Mouse (Mus musculus) layer of hippocampus, adult 18-20 months (tissue): Measurements from ENCODE around the gene Cmc2. TPM values are rescaled to one million over a fixed set of nuclear protein-coding genes. Genes with fewer than 3 reads are reported as not detected.

Experiments used
- DNase-seq, 2 experiments: peaks; one replicate each; pipeline ENCODE4 v3.0.0; 2022; ENCODE audit warnings: low spot score in 2 of 2
- long read RNA-seq: library from polyadenylated mRNA; stranded (forward); transcript quantifications from one replicate; pipeline ENCODE4 v2.0.0, GENCODE M21; 2021
- total RNA-seq, 2 experiments: library from RNA; stranded (reverse); gene quantifications; 2 replicates each; pipeline ENCODE4 v1.2.3; 2021

Cmc2 gene
- 10 to 100 TPM; 11.6 to 14.7 TPM for total RNA-seq
- long read RNA-seq, transcript Cmc2-205 (4 exons, 1,459 nt): major isoform, 5 of 8 reads
- long read RNA-seq, partial matches to known transcripts: 0 of 8 reads
- long read RNA-seq, other reads (novel, unspliced or antisense): 1 of 8 reads

DNA sequence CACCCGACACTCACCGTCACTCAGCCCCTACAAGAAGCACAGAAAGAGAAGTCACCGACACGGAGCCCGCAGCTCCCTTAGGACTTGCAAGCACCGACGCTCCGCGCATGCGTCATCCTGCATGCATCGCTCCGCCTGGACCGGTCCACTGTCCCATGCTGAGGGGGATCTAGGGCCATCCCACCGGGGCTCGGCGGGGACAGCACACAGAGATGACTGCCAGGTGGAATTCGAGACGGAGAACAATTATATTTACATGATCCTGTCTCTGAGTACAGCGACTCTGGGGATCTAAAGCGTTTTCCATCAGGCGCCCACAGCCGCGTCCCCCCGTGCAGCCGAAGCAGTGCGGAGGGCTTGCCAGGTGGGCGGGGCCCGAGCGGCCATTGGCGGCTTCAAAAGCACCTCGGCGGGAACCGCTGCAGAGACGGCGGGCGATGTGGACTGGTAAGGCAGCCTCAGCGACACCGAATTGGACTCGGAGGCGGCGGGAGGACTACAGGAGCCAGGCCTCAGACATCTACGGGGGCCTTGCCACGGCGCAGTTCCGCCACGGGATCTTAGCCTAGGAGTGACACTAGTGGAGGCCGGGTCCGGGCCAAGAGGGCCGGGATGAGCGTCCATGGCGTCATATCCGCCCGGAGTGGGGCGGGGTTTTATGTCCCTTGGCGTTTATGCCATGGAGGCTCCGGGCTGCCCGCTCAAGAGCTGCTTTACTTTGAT lies at the start of gene Cmc2, which contains the start of gene Cenpn:
Cmc2 (minus strand) TSS at position 119 of the 723 bp plus-strand sequence.
Cenpn (plus strand) TSS at position 394 of the 723 bp plus-strand sequence.
- peak; percentile 87 to 93 for DNase-seq

DNA sequence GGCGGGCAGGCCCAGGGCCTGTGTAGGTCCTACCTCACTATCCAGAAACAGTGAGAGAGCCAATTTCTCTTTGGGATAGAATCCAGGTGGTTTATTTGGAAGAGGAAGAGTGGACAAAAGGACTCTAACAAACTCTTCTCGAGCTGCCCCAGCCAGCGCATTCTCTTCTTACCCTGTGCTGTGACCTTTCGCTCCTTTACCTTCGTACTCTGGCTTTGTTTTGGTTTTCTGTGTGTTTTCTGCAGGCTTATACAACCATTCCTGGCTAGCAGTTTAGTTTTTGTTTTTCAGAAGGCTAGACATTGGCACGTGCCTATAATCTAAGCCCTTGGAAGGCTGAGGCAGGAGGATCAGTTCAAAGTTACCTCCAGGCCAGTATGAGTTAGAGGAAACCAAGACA lies 48.3 kb upstream of the Cmc2 start:
- DNase-seq: no peak

DNA sequence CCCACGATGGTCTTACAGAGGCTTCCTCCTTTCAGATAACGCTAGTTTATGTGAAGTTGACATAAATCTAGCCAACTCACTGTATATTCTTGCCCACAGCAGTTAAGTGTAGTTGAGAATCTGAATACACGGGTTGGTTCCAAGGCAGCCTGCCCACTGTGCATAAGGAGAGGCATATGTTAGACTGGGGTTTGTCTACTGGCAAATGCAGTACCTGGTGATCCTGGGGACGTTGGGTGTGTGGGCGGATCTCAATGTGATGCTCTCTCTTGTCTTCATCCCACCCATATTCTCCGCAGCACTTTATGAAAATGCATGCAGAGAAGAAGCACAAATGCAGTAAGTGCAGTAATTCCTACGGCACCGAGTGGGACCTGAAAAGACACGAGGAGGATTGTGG lies 33.2 kb upstream of the Cmc2 start:
- peak; percentile 74 to 93 for DNase-seq

DNA sequence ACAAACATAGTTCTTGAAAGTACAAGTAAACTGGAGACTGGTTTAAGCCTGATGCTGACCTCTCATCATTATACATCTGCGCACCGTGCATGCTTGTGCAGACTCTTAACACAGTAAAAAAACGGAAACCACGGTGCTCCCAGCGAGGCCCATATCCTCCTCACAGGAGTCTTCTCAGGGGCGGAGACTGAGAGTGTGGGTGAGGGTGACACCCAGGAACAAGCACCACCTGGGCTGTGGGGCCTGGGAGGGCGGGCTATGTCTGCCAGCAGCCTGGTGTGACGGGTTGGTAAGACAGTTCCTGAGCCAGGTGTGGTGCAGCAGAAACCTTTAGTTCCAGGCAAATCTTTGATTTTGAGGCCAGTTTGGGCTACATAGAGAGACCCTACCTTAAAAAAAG lies 31.2 kb upstream of the Cmc2 start:
- no peak for DNase-seq

DNA sequence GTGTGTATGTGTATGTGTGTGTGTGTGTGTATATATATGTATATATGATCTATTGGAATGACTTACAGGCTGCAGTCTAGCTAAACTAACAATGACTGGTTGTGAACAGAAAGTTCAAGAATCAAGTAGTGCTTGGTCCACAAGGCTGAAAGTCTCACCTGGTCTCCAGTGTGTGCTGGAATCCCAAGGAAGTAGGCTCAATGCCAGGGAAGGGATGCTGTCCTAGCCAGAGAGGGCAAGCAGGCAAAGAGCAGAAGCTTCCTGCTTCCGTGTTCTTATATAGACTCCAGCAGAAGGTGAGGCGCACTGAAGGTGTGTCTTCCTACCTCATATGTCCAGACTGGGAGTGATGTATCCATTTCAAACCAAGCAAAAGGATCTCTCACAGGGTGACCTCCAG lies 30.5 kb upstream of the Cmc2 start:
- DNase-seq: no peak

DNA sequence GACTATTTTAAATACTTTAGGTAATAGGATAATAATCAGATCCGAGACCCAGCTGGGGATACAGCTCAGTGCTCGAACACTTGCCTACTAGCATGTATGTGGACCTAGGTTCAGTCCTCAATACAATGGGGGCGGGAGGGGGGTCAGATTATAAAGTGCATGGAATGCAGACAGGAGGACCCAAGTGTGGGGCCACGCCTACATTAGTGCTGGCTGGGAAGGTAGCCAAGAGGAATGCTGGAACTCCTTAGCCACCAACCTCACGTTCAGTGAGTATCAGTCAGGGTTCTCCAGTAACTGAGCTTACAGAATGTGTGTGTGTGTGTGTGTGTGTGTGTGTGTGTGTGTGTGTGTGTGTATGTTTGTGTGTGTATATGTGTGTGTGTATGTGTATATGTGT lies 30.1 kb upstream of the Cmc2 start:
- DNase-seq: no peak

DNA sequence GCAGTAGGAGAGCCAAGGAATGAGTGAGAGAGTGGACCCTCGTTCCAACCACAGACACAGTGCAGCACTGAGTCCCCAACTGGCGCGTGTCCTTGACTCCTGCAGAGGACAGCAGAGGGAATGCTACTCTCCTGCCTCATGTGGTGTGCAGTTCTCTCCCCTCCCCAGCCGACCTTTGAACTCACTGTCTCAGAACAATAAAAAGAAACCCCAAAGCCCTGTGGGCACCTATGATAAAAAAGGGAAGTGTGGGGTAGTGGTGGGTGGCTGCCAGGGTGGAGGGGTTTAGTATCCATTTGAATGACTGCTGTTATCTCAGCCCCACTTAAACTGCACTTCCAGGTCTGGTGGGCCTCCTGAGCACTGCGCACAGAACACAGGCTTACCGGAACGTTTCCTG lies 26.3 kb upstream of the Cmc2 start:
- DNase-seq: no peak

DNA sequence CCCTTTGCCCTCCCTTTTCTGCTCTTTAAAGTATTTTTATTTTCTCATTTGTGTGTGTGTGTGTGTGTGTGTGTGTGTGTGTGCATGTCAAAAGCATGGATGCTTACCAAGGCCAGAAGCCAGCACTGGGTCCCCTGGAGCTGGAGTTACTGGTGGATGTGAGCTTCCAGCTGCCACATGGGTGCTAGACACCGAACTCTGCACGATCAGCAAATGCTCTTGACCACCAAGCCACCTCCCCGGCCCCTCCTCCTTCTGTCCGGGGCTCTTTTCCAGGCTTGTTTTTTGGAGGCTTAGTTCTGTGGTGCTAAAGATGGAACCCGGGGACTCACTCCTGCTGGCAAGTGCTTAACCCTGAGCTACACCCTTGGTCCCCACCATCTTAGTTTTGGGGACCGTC lies 25.6 kb upstream of the Cmc2 start:
- DNase-seq: no peak

DNA sequence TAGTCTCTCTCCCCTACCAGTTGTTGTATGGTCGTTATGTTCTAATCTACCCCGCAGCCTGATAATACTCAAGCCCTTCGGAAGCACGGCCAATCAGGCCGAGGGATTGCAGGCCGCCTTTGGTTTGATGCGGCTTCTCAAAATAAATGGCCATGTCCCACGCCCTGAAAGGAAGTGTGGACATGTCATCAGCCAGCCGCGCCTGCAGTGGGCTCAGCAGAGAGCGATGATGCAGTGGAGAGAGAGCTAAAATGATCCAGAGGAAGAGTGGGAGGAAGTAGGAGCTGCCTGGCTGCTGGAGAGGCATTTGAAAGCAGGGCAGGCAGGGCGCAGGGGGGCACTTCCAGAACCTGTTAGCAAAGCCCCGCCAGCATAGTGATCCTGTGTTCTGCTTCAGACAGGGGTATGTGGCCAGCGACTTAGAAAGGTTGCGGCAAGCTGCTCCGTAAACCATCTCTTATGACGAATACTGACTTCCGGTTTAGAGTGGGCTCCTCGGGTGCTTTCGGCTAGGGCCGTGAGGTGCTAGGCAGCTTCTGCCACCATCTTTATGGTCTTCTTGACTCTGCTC lies 25.1 kb upstream of the Cmc2 start:
- peak; percentile 33 to 57 for DNase-seq

DNA sequence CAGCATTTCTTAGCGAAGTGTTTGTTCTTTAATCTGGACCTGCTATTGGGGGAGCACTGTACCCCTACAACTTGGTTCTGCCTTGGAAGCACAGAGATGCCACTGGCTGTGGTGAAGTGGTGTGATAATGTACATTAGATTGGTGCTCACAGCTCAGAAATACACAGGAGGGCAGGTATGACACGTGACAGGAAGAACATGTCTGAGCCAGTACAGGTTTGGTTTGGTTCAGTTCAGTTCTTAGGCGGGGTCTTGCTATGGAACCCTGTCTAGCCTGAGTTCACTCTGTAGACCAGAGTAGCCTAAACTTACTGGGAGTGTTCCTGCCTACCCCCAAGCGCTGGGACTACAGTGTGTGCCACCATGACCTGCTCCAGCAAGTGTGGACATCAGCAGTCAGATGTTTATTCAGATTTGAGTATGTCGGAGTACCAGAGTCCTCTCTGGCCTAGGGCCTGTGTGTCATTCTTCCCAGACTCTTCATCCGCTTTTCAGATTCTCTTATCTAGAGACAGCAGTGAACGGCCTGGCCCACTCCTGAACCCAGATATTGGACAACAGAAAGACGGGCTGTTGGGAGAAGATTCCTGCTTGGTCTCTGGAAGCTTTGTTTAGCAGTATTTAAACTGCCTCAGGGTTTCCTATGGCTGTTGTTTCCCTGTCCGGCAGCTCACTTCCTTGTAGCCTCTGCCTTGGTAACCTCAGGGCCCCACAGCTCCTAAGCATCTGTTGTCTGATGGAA lies 24.1 kb upstream of the Cmc2 start:
- DNase-seq: no peak

DNA sequence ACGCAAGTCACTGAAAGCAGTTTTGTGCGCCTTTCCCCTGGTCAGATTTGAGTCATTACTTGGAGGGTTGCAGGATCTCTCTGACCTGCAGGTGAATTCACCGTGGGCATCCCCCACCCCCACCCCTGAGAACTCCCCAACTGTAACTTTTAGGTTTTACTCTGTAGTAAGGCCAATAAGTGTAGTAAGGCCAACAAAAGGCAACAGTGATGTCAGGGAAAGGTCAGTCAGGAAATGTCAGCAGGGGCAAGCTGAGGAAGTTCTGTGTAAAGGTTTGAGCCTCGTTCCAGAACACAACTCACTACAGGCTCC lies 23.1 kb upstream of the Cmc2 start:
- no peak for DNase-seq

DNA sequence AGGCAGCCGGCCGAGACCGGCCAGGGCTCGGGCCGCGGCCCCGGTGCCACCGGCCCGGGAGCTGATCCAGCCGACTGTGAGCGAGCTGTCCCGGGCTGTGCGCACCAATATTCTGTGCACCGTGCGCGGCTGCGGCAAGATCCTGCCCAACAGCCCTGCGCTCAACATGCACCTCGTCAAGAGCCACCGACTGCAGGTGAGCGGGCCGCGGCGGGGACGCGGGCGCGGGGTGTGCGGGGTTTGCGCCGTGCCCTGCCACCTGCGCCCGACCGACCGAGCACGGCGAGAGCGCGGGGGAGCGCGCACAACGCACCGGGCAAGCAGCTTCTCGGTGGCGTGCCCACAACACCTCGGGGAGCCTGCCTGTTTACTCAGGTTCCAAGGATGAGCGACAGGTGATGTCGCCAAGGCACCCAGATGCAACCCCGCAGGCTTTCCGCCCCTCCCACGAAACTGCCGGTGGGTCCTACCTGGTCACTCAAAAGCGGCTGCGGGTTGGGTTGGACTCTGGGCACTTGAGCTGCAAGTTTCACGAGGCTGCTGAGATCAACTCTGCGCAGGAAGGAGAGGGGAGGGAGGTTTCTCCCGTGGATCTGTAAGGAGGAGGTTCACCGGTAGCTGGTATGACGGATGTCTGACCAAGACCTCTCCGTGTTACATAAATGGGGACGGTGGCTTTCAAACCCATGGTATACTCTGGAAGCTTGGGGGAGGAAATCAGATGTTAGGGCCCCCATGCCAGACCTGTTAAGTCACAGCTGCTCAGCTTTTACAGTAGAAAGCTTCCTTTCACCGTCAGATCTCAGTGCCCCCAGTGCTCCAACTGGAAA lies 22.5 kb upstream of the Cmc2 start:
- peak; percentile 15 to 24 for DNase-seq

DNA sequence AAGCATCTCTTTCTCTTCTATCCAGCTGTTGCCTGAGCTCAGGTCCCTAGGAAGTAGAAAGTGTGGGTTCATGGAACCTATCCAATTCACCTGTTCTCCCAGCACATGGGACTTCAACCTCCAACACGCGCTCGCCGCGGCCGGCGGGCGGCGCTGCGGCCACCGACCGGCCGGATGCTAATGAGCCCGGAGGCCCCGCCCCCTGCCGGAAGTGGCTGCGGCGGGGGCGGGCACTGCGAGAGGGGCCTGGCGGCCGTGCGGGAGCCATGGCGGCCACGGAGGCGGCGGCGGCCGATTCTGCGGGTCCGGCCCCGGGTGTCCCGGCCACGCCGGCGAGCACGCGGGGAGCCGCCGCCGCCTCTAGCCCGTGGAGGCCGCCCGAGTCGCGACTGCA lies 21.9 kb upstream of the Cmc2 start, which contains the start of gene Atmin:
Atmin (plus strand) TSS at position 233 of the 394 bp plus-strand sequence.
- DNase-seq: peak; percentile 57 to 85

DNA sequence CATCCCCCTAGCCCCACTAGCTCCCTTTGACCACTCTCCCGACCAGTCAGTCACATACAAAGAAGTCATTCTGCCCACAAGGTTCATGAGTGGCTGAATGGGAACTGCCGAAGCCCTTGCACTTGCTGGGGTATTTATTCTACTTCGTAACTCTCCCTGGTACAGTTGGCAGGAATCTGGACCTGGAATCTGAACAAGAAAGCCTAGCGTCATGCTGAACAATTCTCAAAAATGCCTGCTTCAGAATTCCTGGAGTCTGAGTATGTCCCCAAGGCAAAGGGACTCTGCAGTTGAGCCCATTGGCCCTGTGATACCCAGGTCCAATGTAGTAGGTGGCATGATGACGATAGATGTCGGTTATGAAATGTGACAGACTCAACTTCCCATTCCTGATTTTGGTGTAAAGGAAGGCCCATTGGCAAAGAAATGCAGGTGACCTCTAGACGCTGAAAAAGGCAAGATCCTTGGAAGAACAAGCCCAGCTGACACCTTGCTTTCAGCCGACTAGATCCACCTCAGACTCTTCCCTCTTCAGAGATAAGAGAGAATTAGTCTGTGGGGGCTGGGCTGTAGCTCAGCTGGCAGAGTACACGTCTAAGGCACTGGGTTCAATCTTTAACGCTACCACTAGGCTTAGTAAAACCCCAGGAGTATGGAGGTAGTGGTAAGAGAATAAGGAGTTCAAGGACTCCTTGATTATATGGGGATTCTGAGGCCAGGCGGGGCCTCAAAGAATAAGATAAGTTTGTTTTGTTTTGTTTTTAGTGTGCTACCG lies 21.2 kb upstream of the Cmc2 start:
- DNase-seq: no peak

DNA sequence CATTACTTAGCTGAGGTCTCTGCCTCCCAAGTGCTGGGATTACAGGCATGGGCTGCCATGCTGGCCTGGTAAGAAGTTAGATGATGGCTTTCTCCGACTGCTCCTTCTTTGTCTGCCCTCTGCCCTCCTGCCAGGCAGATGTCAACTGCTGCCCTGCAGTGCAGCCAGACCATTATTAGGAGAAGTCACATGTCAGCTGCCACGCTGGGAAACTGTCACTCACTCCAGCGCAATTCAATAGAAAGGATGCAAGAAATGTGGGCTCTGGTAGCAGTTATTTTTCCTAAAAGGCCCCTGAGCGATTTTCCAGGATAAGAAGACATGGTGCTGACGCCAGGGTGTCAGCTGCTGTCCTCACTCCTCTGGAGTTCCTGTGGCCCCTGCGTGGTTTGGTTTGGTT lies 14.3 kb upstream of the Cmc2 start:
- no peak for DNase-seq

DNA sequence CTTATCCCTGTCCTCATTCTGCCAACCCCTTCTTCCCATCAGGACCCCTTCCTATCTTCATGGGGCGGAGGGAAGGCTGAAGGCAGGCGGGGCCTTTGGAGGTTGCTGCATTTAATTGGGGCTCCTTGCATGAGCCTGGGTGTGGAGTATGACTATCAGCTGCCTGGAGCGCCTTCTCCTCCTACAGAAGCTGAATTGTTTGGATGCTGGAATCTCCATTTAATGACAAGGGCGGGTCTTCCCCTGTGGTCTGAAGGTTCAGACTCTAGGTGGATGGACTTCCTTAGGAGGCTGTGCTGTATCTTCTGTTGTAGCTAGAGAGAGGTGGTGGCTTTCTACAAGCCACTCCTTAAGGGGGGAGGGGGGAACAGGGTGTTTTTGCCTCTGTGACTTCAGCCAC lies 13.7 kb upstream of the Cmc2 start:
- no peak for DNase-seq

DNA sequence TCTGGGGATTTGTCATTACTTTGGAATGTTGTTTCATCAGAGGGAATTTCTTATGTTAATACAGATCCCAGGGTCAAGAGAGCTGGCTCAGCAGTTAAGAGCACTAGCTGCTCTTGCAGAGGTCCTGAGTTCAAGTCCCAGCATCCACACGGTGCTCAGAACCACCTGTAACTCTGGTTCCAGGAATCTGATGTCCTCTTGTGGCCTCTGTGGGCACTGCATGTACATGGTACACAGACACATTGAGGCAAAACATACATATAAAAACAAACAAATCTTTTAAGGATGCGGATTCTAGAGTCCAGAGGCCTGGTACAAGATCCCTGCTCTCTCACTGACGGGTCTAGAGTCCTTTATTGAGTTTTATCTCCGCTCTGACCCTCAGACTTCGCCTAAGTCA lies 7.3 kb upstream of the Cmc2 start:
- no peak for DNase-seq

DNA sequence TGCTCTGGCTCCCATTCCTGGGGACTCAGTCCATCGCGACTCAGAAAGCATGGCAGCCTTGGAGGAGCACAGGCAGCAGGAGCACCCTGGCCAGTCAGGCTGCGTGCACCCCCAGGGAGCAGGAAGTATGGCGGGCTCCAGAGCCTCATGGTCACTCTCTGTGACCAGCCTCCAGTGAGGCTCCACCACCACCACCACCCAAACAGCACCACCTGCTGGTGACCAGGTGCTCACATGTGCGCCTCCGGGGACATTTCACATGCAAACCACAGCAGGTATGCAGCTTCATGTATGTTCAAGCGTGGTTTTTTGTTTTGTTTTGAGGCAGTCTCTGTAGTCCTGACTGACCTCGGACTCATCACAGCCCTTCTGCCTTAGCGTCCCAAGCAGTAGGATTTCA lies 6.6 kb upstream of the Cmc2 start:
- no peak for DNase-seq

DNA sequence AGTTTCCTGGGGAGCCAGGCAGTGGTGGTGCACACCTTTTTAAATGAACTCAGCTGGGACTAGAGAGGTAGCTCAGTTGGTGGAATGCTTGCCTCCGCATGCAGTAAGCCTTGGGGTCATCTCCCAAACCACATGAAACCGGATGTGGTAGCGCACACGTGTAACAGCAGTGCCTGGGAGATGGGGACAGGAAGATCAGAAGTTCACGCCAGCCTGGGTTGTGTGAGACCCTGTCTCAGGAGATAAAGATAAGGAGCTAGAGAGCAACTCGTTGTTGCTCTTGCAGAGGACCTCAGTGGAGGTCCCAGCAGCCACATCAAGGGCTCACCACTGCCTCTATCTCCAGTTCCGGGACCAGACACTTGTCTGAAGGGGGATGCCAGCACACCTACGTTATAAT lies 2.3 kb upstream of the Cmc2 start:
- DNase-seq: no peak

DNA sequence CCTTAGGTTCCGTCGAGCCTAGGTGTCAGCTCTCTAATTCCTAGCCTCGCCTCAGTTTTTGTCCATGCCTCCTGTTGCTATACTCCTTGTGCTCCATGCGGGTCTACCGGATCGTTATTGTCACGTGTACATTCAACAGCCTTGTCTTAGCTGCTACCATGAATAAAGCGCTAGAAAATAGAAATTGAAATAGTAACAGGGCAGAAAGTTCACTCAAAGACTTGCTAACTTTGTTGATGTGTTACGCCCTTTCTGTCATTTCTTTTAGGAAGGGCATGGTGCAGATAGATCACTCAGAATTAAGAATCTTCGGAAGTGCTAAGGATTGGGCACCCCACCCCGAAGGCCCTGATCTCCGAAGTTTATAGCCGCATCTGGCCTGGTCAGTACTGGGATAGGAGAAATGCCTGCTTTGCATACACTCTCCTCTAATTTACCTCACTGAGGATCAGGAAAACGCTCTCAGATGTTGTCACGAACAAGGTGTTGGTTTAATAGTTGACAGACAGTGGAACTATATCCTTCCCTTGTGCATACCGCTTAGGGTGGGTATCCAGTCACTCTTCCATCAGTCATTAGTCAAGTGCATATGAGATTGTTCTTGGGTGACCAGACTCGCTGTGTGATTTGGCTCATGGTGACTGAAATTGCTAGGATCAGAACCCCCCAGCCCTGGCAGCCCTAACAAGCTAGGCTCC lies 954 bp upstream of the Cmc2 start:
- DNase-seq: no peak
